Mouse (Mus musculus) neural tube, embryonic 12.5 days (tissue): ENCODE data around the gene Pptc7. TPM values are rescaled to one million over a fixed set of nuclear protein-coding genes. Genes with fewer than 3 reads are reported as not detected.

Source experiments
- ATAC-seq: fragments of 200-750 bp; cut with Nextera tagmentation; 2 replicates; pipeline ENCODE4 v1.8.0; 2017; ENCODE audit warnings: low read depth, mild to moderate bottlenecking, moderate TSS enrichment, moderate library complexity; ENCODE audit not compliant: low FRiP score
- H3K27ac ChIP-seq: fragments of 300-500 bp; sonication (generic); 2 replicates; pipeline ENCODE4 v1.5.1; 2016
- H3K27me3 ChIP-seq: fragments of 300-500 bp; sonication (generic); replicated peaks from 2 replicates; pipeline ENCODE4 v1.6.1; 2016; ENCODE audit warnings: mild to moderate bottlenecking
- H3K36me3 ChIP-seq: fragments of 300-500 bp; sonication (generic); 2 replicates; pipeline ENCODE4 v1.6.1; 2016; ENCODE audit warnings: mild to moderate bottlenecking
- H3K4me1 ChIP-seq: fragments of 300-500 bp; sonication (generic); 2 replicates; pipeline ENCODE4 v1.6.1; 2016
- H3K4me2 ChIP-seq: fragments of 300-500 bp; sonication (generic); replicated peaks from 2 replicates; pipeline ENCODE4 v1.6.1; 2016; ENCODE audit warnings: mild to moderate bottlenecking
- H3K4me3 ChIP-seq: fragments of 300-500 bp; sonication (generic); 2 replicates; pipeline ENCODE4 v1.5.1; 2016
- H3K9ac ChIP-seq: fragments of 300-500 bp; sonication (generic); 2 replicates; pipeline ENCODE4 v1.6.1; 2016; ENCODE audit warnings: mild to moderate bottlenecking
- H3K9me3 ChIP-seq: fragments of 300-500 bp; sonication (generic); 2 replicates; pipeline ENCODE4 v1.6.1; 2016; ENCODE audit warnings: mild to moderate bottlenecking
- WGBS: fragments of 180-500 bp; shearing (Covaris S2); methylation state at CpG from one replicate; pipeline ENCODE4 v1.1.7; 2016; 5-methylcytosine and 5-hydroxymethylcytosine counted together
- polyA plus RNA-seq: library from polyadenylated mRNA; unstranded; fragments of >200 nt; fragmentation: Nextera tagmentation; extraction: Ambion mirVana; gene quantifications from 2 replicates; pipeline ENCODE4 v1.2.1, GENCODE M21; 2016

Pptc7 gene
- polyA plus RNA-seq, 1 experiment from 2014 or later = 10.7 TPM

DNA sequence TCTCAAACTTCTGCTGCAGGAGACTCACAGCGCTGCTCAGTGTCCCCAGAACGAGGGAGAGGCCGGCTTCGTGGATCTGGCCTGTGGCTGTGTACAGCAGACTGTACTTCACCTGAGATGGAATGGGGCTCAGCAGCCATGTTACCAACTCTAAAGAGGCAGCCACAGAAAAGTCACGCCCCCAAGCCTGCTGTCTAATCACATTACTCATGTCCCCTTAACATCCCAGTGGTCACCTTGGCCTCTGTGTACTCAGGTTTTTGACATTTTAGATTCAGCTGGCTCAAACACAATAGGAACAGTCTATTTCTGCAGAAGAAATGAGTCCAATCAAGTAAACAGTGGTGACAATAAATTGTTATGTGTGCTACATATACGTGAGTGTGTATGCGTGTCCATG lies 36.2 kb upstream of the Pptc7 start:
- H3K4me3 ChIP-seq = no peak overlapping the region
- 94% methylated on average over 7 of the region's 7 CpGs for WGBS
- H3K4me1 ChIP-seq = no peaks in the 10 kb centered on the region
- no peak overlapping the region for H3K4me2 ChIP-seq
- H3K9ac ChIP-seq = no peak overlapping the region
- H3K27me3 ChIP-seq = no peaks in the 10 kb centered on the region
- no peak overlapping the region for H3K27ac ChIP-seq
- no peak for ATAC-seq
- no peaks in the 10 kb centered on the region for H3K9me3 ChIP-seq
- H3K36me3 ChIP-seq = peaks cover 69% of the 10 kb centered on the region

DNA sequence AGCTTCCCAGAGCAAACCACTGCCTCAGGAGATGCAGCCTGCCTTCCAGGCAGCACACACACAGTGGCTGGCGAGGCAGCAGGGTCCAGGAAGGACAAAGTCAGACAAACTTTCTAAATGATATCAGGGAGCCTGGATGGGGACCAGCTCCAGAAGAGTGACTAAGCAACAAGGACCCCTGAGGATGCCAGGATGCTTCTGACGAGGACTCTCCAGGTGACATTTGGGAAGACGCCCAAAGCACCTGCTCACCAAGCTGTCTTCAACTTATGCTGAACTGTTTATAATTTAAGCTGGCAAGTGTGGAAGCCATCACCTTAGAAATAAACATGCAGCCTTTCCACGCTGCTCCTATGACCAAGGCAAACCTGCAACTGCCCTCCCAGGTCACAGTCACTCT lies 34.9 kb upstream of the Pptc7 start:
- H3K36me3 ChIP-seq = peaks cover 76% of the 10 kb centered on the region
- 92% methylated on average over 4 of the region's 4 CpGs for WGBS

DNA sequence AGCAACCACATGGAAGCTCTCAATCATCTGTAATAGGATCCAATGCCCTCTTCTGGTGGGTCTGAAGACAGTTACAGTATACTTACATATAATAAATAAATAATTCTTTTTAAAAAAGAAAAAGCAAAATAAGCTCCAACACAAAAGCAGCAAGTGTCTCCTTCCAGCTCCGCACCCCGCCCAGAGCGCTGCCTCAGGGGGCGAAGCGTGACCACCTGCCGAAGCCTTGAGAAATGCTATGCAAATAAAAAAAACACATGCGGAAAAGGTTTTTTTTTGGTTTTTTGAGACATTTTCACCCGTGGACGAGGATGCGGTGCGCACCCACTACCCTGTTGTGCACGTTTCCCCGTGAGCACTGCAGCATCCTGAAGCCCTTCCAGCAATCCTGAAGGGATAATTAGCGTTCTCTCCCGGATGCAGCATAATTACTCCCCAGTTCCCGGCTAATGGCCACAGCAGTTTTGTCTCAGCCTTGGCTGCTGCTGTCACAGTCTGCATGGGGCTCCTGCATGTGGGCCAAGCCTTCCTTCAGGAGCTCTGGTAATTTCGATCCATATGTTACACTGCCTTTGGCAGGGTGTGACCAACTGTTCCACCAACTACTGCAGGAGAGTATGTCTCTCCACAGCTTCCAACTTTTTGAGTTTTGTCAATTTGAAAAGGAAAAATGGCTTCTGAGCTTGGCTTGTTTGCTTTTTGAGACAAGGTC lies 32.1 kb upstream of the Pptc7 start:
- Histone ChIP-seq H3K4me2 (no peak overlapping the region), H3K36me3 (peaks cover 86% of the 10 kb centered on the region), H3K27ac (no peak overlapping the region), H3K27me3 (no peaks in the 10 kb centered on the region), H3K9me3 (no peaks in the 10 kb centered on the region), H3K4me1 (no peaks in the 10 kb centered on the region), H3K4me3 (no peak overlapping the region), H3K9ac (no peak overlapping the region)
- ATAC-seq = no peak
- WGBS = 82% methylated on average over 17 of the region's 17 CpGs

More for the DNA sequence above, 34.9 kb upstream of the Pptc7 start:
- no peak overlapping the region for H3K9ac ChIP-seq
- no peaks in the 10 kb centered on the region for H3K9me3 ChIP-seq
- no peak overlapping the region for H3K27ac ChIP-seq
- H3K4me2 ChIP-seq = no peak overlapping the region
- no peaks in the 10 kb centered on the region for H3K4me1 ChIP-seq
- no peak overlapping the region for H3K4me3 ChIP-seq
- H3K27me3 ChIP-seq = no peaks in the 10 kb centered on the region
- no peak for ATAC-seq

GRCm38 (mm10) chr5:122258027-122258741 lies 26.0 kb upstream of the Pptc7 start:
- Histone ChIP-seq H3K27me3 (no peaks in the 10 kb centered on the region), H3K9me3 (no peaks in the 10 kb centered on the region), H3K4me2 (no peak overlapping the region), H3K9ac (no peak overlapping the region), H3K4me3 (no peak overlapping the region), H3K27ac (no peak overlapping the region), H3K36me3 (peaks cover 71% of the 10 kb centered on the region), H3K4me1 (peaks cover 12% of the 10 kb centered on the region)
- WGBS = 87% methylated on average over 6 of the region's 6 CpGs
- no peak for ATAC-seq

- Histone ChIP-seq H3K4me3 (no peak overlapping the region), H3K36me3 (peaks cover 35% of the 10 kb centered on the region)
- ATAC-seq = no peak
Observed at GRCm38 (mm10) chr5:122262104-122262503, 22.1 kb upstream of the Pptc7 start.

DNA sequence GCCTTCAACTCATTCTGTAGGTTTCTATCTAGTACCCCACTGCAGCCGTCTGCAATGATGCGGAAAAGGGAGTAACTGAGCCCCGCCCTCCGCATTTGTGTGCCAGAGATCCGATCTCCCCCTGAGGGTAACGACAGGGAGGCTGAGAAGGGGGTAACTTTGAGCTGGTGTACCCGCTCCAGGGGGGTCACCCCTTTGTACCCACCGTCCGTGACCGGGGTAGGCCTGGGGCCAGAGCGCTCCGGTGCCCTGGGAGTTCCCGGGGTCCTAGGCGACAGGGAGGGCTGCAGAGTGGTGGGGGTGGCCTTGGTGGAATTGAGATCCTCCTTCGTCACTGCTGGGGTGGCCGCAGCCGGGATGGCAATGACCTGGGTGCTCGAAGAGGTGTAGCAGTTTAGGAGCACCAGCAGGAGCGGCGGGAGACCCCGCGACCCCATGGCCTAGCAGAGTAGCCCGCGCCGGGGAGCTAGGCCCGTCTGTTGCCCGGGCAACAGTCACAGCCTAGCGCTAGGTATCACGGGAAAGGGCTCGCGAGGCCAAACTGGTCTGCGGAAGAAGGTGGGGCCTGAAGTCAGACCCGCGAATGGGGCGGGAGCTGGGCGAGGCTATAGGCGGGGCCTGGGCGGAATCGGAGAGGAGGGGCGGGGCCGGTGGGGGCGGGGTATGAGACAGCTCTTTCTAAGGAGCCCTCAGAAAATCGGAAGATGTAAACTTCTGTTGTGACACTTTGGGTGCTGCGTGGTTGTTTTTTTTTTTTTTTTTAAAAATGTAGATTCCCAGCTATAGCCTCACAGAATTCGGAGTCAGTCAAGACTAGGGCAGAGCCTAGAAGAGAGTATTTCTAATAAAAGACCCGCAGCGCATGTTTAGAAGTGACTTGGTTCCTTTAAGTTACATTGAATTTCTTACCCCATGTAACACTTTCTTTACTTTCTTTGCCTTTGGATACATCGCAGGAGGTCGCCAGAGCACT lies 19.9 kb upstream of the Pptc7 start, which contains the start of gene Tctn1:
Tctn1 (minus strand) TSS at position 528 of the 973 bp plus-strand sequence.
- ATAC-seq = peak; percentile 98
- H3K27ac ChIP-seq = no peak within 1 kb of the TSS
- H3K4me1 ChIP-seq = peaks cover 19% of the 10 kb centered on the region
- H3K36me3 ChIP-seq = peaks cover 14% of the 10 kb centered on the region
- H3K27me3 ChIP-seq = no peaks in the 10 kb centered on the region
- 3% methylated on average over 48 of the region's 49 CpGs for WGBS
- H3K4me2 ChIP-seq = peak within 1 kb of the TSS; percentile 83
- peak within 1 kb of the TSS; percentile 86 for H3K9ac ChIP-seq
- peak within 1 kb of the TSS; percentile 85 for H3K4me3 ChIP-seq
- no peaks in the 10 kb centered on the region for H3K9me3 ChIP-seq

More at GRCm38 (mm10) chr5:122262104-122262503, 22.1 kb upstream of the Pptc7 start:
- 47% methylated on average over 7 of the region's 7 CpGs for WGBS
- no peaks in the 10 kb centered on the region for H3K9me3 ChIP-seq
- no peak overlapping the region for H3K27ac ChIP-seq
- no peak overlapping the region for H3K9ac ChIP-seq
- peaks cover 19% of the 10 kb centered on the region for H3K4me1 ChIP-seq
- H3K27me3 ChIP-seq = no peaks in the 10 kb centered on the region
- no peak overlapping the region; the same call in 1 of the 2 replicates for H3K4me2 ChIP-seq

GRCm38 (mm10) chr5:122265187-122265586 lies 19.0 kb upstream of the Pptc7 start:
- no peak overlapping the region for H3K27ac ChIP-seq
- peaks cover 19% of the 10 kb centered on the region for H3K4me1 ChIP-seq
- no peak for ATAC-seq
- no peaks in the 10 kb centered on the region for H3K27me3 ChIP-seq
- 62% methylated on average over 3 of the region's 3 CpGs for WGBS
- H3K9ac ChIP-seq = no peak overlapping the region
- H3K9me3 ChIP-seq = no peaks in the 10 kb centered on the region
- no peak overlapping the region for H3K4me2 ChIP-seq
- H3K4me3 ChIP-seq = no peak overlapping the region
- H3K36me3 ChIP-seq = peaks cover 4% of the 10 kb centered on the region; the same call in 1 of the 2 replicates

DNA sequence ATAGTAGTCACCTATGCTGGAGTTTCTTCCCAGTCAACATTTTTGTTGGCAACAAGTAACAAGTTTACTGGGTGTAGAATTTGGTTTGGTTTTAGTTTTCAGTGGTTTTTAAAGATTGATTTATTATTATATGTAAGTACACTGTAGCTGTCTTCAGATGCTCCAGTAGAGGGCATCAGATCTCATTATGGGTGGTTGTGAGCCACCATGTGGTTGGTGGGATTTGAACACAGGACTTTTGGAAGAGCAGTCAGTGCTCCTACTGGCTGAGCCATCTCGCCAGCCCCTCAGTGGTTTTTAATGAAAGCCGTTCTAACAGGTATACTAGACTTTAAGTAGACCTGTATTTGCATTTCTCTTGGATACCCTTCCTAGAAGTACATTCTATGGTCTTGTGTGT lies 18.2 kb upstream of the Pptc7 start:
- Histone ChIP-seq H3K36me3 (0 out of 2 replicates have a peak, but pooled peaks cover 3% of the 10 kb centered on the region), H3K4me3 (no peak overlapping the region), H3K4me1 (peaks cover 19% of the 10 kb centered on the region), H3K27ac (no peak overlapping the region), H3K4me2 (no peak overlapping the region), H3K9ac (no peak overlapping the region), H3K27me3 (no peaks in the 10 kb centered on the region), H3K9me3 (no peaks in the 10 kb centered on the region)
- ATAC-seq = no peak
- WGBS = 96% methylated on average over 2 of the region's 2 CpGs

DNA sequence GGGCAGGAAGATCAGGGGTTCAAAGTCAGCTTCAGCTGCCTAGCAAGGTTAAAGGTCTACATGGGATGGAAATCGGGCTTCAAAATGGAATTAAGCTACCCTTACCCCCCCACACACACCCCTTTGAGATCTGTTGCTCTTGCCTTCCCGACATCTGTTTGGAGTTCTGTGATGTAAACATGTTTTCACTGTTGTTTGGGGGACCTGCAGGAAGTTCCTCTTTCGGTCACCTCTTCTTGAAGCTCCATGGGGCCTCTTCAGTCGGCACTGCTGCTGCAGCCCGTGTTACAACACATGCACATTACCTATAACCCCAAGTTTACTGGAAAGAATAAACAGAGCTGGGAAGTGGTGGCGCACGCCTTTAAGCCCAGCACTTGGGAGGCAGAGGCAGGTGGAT lies 17.0 kb upstream of the Pptc7 start:
- no peak overlapping the region for H3K4me2 ChIP-seq
- ATAC-seq = no peak
- no peak overlapping the region for H3K9ac ChIP-seq
- H3K27ac ChIP-seq = no peak overlapping the region
- no peaks in the 10 kb centered on the region for H3K27me3 ChIP-seq
- WGBS = 81% methylated on average over 7 of the region's 7 CpGs
- H3K9me3 ChIP-seq = no peaks in the 10 kb centered on the region
- no peak overlapping the region for H3K4me3 ChIP-seq
- 0 out of 2 replicates have a peak, but pooled peaks cover 10% of the 10 kb centered on the region for H3K4me1 ChIP-seq
- no peaks in the 10 kb centered on the region for H3K36me3 ChIP-seq

- Histone ChIP-seq H3K36me3 (no peaks in the 10 kb centered on the region), H3K27me3 (no peaks in the 10 kb centered on the region), H3K27ac (no peak overlapping the region), H3K9me3 (no peaks in the 10 kb centered on the region), H3K4me3 (no peak overlapping the region), H3K4me1 (0 out of 2 replicates have a peak, but pooled peaks cover 10% of the 10 kb centered on the region), H3K4me2 (no peak overlapping the region), H3K9ac (no peak overlapping the region)
- ATAC-seq = no peak
- 32% methylated on average over 5 of the region's 5 CpGs for WGBS
Observed at GRCm38 (mm10) chr5:122267899-122268298, 16.3 kb upstream of the Pptc7 start.

- Histone ChIP-seq H3K4me2 (no peak overlapping the region), H3K27me3 (no peaks in the 10 kb centered on the region), H3K9ac (no peak overlapping the region), H3K4me1 (no peaks in the 10 kb centered on the region), H3K27ac (no peak overlapping the region), H3K36me3 (no peaks in the 10 kb centered on the region), H3K9me3 (no peaks in the 10 kb centered on the region), H3K4me3 (no peak overlapping the region)
- no peak for ATAC-seq
- 73% methylated on average over 12 of the region's 12 CpGs for WGBS
Observed at GRCm38 (mm10) chr5:122268858-122269604, 15.1 kb upstream of the Pptc7 start.
